Mouse (Mus musculus): ENCODE results near the gene Adcy3. TPM values are rescaled to one million over a fixed set of nuclear protein-coding genes. Genes with fewer than 3 reads are reported as not detected.
A peak's percentile ranks its signal among the peaks of the same experiment; 100 is the strongest.

Gene Adcy3
- total RNA-seq, 1 experiment from 2014 or later = 2.0 TPM

DNA sequence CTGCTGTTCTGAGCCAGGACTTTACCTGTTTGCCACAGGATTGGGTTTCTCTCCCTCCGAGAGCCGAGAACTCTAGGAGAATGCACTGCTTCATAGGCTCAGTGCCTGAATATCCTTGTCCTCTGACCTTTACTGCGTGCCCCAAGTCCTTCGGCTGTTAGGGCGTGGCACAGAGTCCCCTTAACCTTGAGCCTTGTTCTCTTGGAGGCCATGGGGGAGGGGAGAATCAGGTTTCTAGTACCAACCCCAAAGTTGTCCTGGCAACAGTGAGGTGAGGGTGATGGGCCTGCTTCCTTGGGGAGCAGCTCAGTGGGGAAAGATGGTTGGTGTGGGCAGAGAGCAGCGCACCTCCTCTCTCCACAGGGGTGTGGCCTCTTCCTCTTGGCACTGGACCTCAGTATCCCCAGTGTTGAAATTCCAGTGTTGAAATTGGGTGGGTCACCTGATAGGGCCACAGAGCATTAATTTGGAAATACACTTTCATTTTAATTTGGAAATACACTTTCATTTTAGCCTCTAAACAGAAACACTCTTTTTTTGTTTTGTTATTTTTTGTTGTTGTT lies 46.8 kb downstream of the Adcy3 start:
- no peak for ATAC-seq (replicated peaks; ENCODE audit: low read depth, poor library complexity, severe bottlenecking)

DNA sequence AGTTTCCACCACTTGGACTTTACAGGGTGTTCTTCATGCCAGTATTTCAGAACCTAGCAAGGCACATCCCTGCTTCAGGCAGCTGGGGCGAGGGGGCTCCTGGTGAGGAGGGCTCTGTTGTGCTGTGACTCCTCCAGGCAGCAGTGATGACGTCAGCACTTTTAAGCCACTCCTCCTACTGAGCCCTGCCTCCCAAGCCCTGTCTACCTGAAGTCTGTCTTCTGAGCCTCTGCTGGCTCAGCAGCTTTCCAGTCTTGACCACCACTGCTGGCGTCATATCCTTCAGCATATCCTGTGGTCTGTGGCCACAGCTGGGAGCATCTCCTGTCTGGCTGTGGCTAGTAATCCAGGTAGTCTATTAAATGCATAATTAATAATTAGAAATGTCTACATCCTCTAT lies 47.6 kb downstream of the Adcy3 start:
- peak; percentile 73 for ATAC-seq (replicated peaks; ENCODE audit: low read depth, poor library complexity, severe bottlenecking)

GRCm38 (mm10) chr12:4184648-4185047 lies 51.7 kb downstream of the Adcy3 start:
- no peak for ATAC-seq (replicated peaks; ENCODE audit: low read depth, poor library complexity, severe bottlenecking)

DNA sequence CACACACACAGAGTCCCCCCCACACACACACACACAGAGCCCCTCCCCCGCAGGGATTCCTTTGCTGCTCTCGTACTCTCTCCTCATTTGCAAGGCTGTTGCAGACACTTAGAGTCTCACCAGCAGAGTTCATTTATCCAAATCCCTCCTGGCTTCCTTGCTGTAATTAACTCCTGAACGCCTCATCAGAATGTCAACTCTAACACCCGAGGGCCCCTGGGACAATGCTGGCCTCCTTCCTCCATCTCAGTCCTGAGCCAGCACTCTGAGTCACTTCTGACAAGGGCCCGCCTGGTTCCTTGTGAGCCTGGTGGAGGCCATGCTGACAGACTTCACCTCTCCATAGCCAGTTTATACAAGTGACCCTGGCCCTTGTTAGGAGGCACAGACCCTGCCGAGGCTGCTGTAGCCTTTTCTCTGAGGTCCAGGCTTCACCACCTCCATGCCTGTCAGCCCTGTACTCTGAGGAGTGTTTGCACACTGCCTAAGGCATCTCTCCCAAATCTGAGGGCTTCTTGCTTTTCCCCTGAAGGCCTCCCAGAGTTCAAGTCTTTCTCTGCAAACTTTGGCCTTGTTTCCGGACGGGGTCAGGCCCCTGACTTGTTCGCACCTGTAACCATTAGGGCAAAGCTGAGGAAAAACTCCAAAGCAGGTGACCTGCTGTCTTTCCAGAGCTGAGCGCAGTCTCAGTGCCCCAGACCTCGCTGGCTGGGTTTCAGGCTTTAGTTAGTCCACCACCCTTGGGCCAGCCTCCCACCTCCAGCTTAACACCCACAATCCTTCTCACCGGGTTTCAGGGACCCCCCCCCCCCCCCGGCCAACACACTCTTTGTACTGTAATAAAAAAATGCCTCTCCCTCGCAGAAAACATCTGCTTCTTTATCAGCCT lies 55.5 kb downstream of the Adcy3 start:
- ATAC-seq (replicated peaks; ENCODE audit: low read depth, poor library complexity, severe bottlenecking) = peak; percentile 60

DNA sequence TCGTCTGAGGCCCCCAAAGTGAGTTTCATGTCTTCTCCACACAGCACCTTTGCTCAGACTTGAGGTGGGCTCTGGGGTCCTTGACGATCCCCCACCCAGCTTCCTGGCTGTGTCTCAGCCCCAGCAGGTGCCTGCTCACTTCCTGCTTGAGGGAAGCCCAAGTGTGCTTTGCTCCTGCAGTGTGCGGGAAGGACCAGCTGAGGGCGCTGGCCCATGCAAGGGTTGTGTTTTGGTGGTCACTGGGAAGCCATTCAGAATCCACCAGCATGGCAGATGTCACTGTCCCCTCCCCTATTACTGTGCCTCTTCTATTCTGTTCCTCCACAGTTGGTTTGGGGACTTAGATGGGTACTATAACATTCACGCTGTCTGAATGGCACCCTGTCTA lies 56.2 kb downstream of the Adcy3 start:
- ATAC-seq (replicated peaks; ENCODE audit: low read depth, poor library complexity, severe bottlenecking) = peak; percentile 77

DNA sequence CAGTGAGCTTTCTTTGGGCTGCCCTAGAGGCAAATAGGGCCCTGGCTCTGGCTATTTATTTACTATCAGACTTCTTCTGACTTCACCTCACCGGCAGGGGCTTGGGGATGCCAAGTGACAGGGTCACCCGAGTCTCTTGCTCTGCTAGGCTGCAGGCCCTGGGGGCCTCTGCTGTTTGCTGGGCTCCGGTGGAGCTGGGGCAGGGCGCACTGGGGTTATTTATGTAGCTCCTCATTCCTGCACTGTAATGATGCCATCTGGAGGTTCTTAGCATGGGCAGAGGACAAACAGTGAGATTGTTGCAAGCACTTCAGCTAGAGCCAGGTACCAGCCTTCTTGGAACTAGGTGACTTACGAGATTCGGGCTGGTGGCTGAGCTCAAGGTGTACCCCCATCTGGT lies 59.6 kb downstream of the Adcy3 start:
- ATAC-seq (replicated peaks; ENCODE audit: low read depth, poor library complexity, severe bottlenecking) = no peak

DNA sequence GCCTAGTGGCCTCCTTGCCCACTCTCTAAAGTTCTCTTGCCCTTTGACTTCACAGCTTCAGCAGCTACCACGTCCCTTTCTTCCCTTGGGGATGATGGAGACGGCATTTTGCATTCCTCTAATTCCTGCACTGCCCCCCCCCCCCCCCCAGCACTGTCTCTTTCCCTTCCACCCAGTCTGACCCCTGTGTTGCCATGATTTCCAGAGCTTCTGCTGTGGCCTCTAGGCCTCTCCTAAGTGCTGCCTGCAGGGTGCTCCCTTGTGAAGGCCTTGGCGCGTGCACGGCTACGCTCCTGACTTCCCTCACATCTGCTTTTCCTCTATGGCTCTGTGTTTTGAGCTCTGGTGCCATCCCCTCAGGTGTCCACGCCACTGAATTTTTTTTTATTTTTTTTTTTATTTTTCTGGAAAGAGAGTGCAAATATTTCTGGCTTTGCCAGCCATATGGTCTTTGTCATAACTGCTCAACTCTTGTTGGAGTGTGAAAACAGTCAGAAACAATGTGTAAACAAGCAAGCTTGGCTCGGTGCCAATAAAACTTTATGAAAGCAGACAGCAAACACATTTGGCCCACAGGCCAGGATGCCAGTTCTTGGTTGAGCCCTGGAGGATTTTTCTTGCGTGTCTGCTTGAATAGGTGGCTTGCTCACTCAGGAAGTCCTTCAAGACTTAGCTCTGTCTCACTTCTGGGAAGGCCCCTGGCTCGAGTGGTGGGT lies 60.3 kb downstream of the Adcy3 start:
- no peak for ATAC-seq (replicated peaks; ENCODE audit: low read depth, poor library complexity, severe bottlenecking)

DNA sequence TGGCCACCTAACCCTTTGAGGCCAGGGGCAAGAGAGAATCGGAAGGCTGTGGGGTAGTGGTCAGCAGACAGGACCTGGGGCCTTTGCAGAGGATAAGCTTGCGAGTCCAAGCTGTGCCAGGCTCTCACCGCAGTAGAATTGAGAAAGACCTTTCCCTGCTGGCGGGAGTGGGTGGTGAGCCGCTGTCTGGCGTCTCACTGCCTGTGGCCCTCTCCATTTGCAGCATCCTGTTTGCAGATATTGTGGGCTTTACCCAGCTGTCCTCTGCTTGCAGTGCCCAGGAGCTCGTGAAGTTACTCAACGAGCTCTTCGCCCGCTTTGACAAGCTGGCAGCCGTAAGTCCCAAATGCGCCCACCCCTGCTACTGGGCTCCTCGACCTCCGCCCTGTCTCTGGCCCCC lies 61.7 kb downstream of the Adcy3 start:
- peak; percentile 62 for ATAC-seq (replicated peaks; ENCODE audit: low read depth, poor library complexity, severe bottlenecking)

DNA sequence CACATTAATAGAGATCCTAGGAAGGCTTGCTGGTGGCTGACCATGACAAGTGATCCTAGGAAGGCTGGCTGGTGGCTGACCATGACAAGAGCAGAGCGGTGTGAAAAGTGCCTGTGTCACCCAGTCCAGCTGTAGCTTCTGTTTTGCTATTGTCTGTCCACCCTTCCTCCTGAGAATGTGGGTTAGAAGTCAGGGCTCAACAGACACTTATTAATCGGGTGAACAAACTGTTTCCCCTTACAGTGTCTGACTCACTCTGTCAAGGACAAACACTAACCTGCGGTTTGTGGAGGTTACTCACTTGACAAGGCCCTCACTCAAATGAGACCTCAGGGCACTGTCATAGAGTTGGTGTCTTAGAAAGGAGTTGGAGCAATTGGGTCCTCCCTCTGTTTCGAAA lies 65.8 kb downstream of the Adcy3 start:
- ATAC-seq (replicated peaks; ENCODE audit: low read depth, poor library complexity, severe bottlenecking) = no peak

DNA sequence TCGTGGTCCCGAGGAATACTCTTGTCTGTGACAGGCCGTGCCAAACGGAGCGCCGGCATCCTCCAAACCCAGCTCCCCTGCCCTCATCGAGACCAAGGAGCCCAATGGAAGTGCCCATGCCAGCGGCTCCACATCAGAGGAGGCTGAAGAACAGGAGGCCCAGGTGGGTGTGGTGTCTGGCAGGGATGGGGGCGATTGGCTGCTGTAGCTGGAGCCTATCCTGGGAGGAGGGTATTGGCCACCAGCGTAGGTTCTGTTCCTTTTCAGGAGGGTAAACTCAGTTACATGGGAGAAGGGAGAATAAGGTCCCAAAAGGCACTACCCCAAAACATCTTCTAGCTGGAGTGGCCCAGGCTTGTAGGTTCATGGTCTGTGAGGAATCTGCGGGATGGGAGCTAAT lies 66.4 kb downstream of the Adcy3 start:
- ATAC-seq (replicated peaks; ENCODE audit: low read depth, poor library complexity, severe bottlenecking) = no peak

GRCm38 (mm10) chr12:4201454-4202200 lies 68.7 kb downstream of the Adcy3 start:
- ATAC-seq (replicated peaks; ENCODE audit: low read depth, poor library complexity, severe bottlenecking) = no peak

GRCm38 (mm10) chr12:4202206-4202605 lies 69.3 kb downstream of the Adcy3 start:
- ATAC-seq (replicated peaks; ENCODE audit: low read depth, poor library complexity, severe bottlenecking) = no peak

GRCm38 (mm10) chr12:4206106-4206505 lies 73.2 kb downstream of the Adcy3 start:
- no peak for ATAC-seq (replicated peaks; ENCODE audit: low read depth, poor library complexity, severe bottlenecking)

DNA sequence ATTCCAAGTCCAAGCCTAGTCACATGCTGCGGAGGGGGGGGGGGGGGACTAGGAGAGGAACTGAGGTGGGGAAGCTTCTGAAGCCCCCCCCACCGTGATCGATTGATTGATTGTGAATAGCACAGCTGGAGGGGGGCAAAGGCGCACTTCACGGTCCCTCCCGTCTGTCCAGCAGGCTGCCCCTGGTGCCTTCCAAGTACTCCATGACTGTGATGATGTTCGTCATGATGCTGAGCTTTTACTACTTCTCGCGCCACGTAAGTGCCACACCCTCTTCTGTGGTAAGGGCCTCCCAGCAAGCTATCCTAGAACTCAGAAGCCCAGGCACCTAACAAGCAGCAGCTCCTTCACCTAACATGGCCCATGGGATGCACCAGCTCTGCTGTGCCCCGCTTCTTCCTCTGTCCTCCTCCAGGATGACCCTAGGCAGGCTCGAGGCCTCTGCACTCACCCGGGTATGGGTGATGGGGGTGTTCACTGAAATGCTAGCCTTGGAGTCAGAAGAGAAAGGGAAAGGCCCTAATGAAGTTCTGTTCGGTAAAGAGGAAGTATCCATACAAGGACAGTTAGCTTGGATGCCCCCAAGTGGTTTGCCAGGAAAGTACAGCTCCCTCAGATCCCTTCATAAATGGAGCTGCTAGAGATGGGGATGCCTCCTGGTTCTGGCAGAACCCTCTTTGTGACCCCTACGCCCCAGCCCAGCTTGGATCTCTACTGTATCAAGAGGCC lies 75.7 kb downstream of the Adcy3 start:
- ATAC-seq (replicated peaks; ENCODE audit: low read depth, poor library complexity, severe bottlenecking) = peak; percentile 87

GRCm38 (mm10) chr12:4209196-4209595 lies 76.3 kb downstream of the Adcy3 start:
- ATAC-seq (replicated peaks; ENCODE audit: low read depth, poor library complexity, severe bottlenecking) = no peak

DNA sequence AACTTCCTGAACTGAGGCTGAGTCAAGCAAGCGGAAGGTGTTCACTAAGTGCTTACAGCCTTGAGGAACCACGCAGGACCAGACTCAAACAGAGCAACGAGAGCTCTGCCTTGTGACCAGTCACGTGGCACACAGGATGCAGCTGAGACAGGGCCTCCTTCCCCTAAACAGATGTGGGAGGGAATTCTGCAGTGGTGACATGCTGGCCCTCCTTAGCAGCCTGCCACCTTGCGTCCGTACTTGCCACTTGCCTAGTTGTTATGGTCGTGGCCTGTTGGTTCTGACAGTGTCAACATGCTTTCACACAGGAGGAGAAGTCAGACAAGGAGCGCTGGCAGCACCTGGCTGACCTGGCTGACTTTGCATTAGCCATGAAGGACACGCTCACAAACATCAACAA lies 78.3 kb downstream of the Adcy3 start:
- peak; percentile 76 for ATAC-seq (replicated peaks; ENCODE audit: low read depth, poor library complexity, severe bottlenecking)

GRCm38 (mm10) chr12:4212908-4213307 lies 80.0 kb downstream of the Adcy3 start:
- ATAC-seq (replicated peaks; ENCODE audit: low read depth, poor library complexity, severe bottlenecking) = no peak

DNA sequence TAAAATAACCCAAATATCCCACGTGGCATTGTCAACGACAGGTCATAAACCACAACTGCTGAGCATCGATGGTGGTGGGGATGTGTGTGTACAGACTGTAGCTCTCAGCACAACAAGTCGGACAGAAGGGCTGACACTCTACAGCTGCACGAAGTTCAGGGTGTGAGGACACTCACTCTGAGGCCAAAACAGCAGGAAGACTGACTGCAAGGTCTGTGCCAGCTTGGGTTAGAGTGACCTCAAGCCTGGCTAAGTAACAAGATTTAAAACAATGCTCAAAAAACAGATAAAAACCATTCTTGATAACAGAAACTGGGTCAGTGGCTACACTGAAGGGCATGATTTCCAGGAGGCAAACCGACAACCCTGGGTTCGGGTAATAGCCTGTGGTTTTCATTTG lies 97.3 kb downstream of the Adcy3 start:
- ATAC-seq (replicated peaks; ENCODE audit: low read depth, poor library complexity, severe bottlenecking) = no peak

GRCm38 (mm10) chr12:4232777-4233176 lies 99.9 kb downstream of the Adcy3 start:
- no peak for ATAC-seq (replicated peaks; ENCODE audit: low read depth, poor library complexity, severe bottlenecking)
